Mouse (Mus musculus) cerebellum, adult 2 months (tissue): ENCODE measurements at regions not wholly inside any gene's neighbourhood (a gene's known extent, or its start where the extent isn't known, plus 50 kb on each side); places are given as distances from the start of the nearest gene placed in this dataset.

ENCODE experiments used
- DNase-seq, 2 experiments: peaks; one replicate each; pipeline ENCODE4 v3.0.0; 2021
- H3K27ac ChIP-seq: fragments of 200-500 bp; 2 replicates; pipeline ENCODE4 v1.5.1; 2012; ENCODE audit warnings: low read length, control low read depth, inconsistent platforms; ENCODE audit not compliant: insufficient read depth
- H3K27me3 ChIP-seq: fragments of 200-500 bp; 2 replicates; pipeline ENCODE4 v1.6.1; 2012; ENCODE audit warnings: inconsistent platforms, mild to moderate bottlenecking, low read length, moderate library complexity; ENCODE audit not compliant: control insufficient read depth, insufficient read depth
- H3K4me1 ChIP-seq: fragments of 200-500 bp; 2 replicates; pipeline ENCODE4 v1.6.1; 2011; ENCODE audit warnings: low read length; ENCODE audit not compliant: control insufficient read depth, insufficient read depth
- H3K4me3 ChIP-seq: fragments of 200-500 bp; replicated peaks from 2 replicates; pipeline ENCODE3; 2011; ENCODE audit warnings: mild to moderate bottlenecking, low read depth, low read length, control low read depth; ENCODE audit not compliant: insufficient read depth
- CTCF ChIP-seq: fragments of 200-500 bp; IDR thresholded peaks from 2 replicates; pipeline ENCODE4 v1.5.1; 2011; ENCODE audit warnings: low read depth, mild to moderate bottlenecking, control low read depth, low read length, moderate library complexity, borderline replicate concordance; ENCODE audit not compliant: insufficient read depth
- POLR2A ChIP-seq: fragments of 200-500 bp; IDR thresholded peaks from 2 replicates; pipeline ENCODE4 v1.6.1; 2011; ENCODE audit warnings: low read length, control low read depth, borderline replicate concordance; ENCODE audit not compliant: insufficient read depth
- WGBS: fragments of 180-500 bp; shearing (Covaris S2); methylation state at CpG from one replicate; pipeline ENCODE4 v1.1.7; 2018; 5-methylcytosine and 5-hydroxymethylcytosine counted together

DNA sequence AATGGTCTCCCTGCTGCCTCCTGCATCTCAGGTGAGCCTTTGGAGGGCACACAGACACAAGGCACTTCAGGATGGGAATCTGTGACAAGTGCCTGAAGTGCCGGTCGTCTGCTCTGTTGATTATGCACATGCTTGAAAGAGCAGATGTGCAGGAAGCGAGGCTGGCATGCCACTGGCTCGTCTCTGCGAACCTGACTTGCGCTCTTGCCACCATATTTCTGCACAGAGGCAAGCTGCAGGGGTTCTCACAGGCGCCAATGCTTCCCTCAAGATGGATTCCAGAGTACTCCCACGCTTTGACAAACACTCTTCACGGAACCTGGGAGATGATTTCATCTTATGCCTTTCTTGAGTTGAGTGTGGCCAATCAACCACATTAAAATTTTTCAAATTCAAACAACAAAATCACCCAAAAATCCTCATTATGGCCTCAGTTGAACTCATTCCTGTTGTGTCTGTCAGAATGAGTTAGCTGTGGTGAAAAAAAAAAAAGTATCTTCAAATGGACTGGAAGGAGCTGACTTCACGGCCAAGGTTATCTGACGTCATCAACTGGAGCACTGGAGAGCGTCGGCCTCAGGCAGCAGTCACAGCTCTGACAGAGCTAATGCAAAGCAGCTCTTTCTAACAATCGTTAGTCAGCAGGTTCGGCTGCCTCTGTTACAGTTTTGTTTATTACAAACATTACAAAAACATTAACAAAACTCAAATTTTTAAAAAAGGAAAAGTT lies 90.2 kb upstream of the Nr4a3 start:
- DNase-seq = no peak
- Histone ChIP-seq H3K27ac (no peak overlapping the region), H3K27me3 (no peaks in the 10 kb centered on the region), H3K4me3 (no peak overlapping the region), H3K4me1 (no peaks in the 10 kb centered on the region)
- TF ChIP-seq POLR2A = no peak
- no peak for TF ChIP-seq CTCF
- WGBS = 61% methylated on average over 15 of the region's 15 CpGs

DNA sequence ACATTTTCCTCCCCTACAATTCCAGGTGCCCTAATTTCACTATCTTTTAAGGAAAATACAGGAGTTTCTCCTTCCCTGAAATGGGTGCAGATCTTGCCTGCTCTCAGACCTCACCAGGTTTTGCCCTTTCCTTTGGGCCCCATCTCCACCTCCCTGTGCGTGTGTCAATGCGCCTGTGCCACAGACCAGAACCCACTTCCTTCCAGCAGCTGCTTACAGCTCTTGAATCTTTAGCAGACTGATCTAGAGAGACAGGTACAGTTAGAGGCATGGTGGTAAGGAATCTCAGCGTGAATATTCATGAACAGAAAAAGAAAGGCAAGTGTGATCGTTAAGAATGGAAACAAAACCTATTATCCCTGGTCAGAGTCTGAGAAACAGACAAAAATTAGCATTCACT lies 80.3 kb upstream of the Nr4a3 start:
- Histone ChIP-seq H3K27ac (no peak overlapping the region), H3K27me3 (no peaks in the 10 kb centered on the region), H3K4me3 (no peak overlapping the region), H3K4me1 (peaks cover 3% of the 10 kb centered on the region; the same call in 1 of the 2 replicates)
- DNase-seq = no peak
- TF ChIP-seq POLR2A (no peak), CTCF (no peak)
- WGBS = 81% methylated on average over 4 of the region's 4 CpGs

DNA sequence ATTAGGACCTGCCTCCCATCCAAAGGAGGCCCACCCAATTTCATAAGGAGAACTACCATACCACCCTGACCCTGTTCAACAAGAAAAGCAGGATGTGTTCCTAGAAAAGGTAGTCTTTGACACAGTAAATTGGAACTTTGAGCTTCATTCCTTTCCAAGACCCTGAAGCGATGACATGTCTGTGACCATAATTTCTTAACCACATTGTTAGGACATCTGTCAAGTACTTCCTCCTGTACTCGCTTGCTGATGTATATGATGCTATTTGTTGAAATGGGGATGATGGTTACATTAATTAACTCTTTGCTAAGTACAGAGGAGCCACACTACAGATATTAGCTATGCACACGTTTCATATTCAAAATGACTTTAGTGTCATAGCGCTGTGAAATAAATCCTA lies 73.1 kb upstream of the Nr4a3 start:
- Histone ChIP-seq H3K4me3 (no peak overlapping the region), H3K27me3 (no peaks in the 10 kb centered on the region), H3K27ac (no peak overlapping the region), H3K4me1 (no peaks in the 10 kb centered on the region)
- 92% methylated on average over 4 of the region's 4 CpGs for WGBS
- DNase-seq = no peak
- TF ChIP-seq POLR2A = no peak
- TF ChIP-seq CTCF = no peak

DNA sequence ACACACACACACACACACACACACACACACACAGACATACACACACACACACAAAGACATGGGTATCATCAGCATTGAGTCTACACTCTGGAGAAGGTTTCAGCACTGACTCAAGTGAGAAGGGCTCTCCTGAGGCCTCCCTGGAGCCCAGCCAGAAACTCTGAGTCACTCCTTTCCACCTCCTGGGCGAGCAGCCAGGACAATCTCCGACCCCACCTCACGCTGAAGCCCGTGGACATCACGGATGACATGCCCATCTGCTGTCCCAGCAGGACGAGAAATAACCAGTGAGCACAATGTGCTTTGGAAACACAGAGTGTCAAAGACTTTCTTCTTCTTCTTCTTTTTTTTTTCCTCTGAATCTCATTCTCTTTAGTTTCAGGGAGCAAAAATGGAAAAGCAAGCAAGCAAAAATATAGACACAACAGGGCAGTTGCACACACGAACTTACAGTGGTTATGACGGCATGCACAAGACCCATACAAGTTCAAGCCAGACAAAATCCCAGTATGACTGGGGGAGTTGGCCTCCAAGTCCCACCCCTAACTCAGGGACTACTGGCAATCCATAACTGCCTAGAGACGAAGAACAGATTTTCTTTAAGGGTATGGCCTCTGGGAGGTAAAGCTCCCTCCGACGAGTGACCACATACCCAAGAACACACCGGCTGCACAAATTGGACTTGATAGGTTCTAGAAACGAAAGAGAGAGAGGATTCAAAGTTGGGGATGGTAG lies 65.2 kb upstream of the Nr4a3 start:
- Histone ChIP-seq H3K4me3 (no peak overlapping the region), H3K27me3 (no peaks in the 10 kb centered on the region), H3K4me1 (no peaks in the 10 kb centered on the region; the same call in 1 of the 2 replicates), H3K27ac (peak overlapping the region; percentile 80)
- 10% methylated on average over 13 of the region's 13 CpGs for WGBS
- DNase-seq = peak; percentile 99
- no peak for TF ChIP-seq POLR2A
- no peak for TF ChIP-seq CTCF
